Mouse (Mus musculus) CH12.LX (cell line): Measurements from ENCODE around the gene Inpp5e. TPM values are rescaled to one million over a fixed set of nuclear protein-coding genes. Genes with fewer than 3 reads are reported as not detected.

Experiments used
- DNase-seq: peaks from one replicate; pipeline ENCODE4 v3.0.0-alpha.2; 2013; ENCODE audit errors: extremely low read depth
- H3K27ac ChIP-seq: 2 replicates; pipeline ENCODE4 v1.5.1; 2012; ENCODE audit warnings: low read depth, mild to moderate bottlenecking, control low read depth, moderate library complexity; ENCODE audit not compliant: insufficient read depth
- H3K27me3 ChIP-seq: replicated peaks from 2 replicates; pipeline ENCODE3; 2012; ENCODE audit warnings: inconsistent platforms
- H3K36me3 ChIP-seq, 2 experiments: replicated peaks in 1 of 2; 2 replicates each; pipeline versions ENCODE3 to v1.6.1; 2012; ENCODE audit warnings: inconsistent platforms in 1 of 2, low read length in 1 of 2, mild to moderate bottlenecking in 1 of 2, mixed read lengths in 1 of 2, moderate library complexity in 1 of 2; ENCODE audit not compliant: control insufficient read depth in 1 of 2, insufficient read depth in 1 of 2
- H3K4me1 ChIP-seq, 2 experiments: 2 replicates each; pipeline ENCODE4 v1.6.1; 2012; ENCODE audit warnings: inconsistent platforms in 1 of 2, moderate library complexity in 1 of 2; ENCODE audit not compliant: insufficient read depth in 2 of 2, control insufficient read depth in 1 of 2
- H3K4me2 ChIP-seq: 2 replicates; pipeline ENCODE4 v1.6.1; 2012; ENCODE audit warnings: low read depth, mild to moderate bottlenecking, control low read depth; ENCODE audit not compliant: poor library complexity, insufficient read depth, severe bottlenecking
- H3K4me3 ChIP-seq, 3 experiments: fragments of 150-350 bp in 1 of 3; sonication (generic) in 1 of 3; replicated peaks in 1 of 3; 2 replicates each; pipeline versions ENCODE3 to v1.5.1; 2011 to 2012; ENCODE audit warnings: low read depth in 2 of 3, low read length in 2 of 3, mild to moderate bottlenecking in 2 of 3, moderate library complexity in 2 of 3, control low read depth in 1 of 3, improper control_type of control experiment in 1 of 3, inconsistent platforms in 1 of 3, mixed read lengths in 1 of 3; ENCODE audit not compliant: poor library complexity in 1 of 3
- H3K79me2 ChIP-seq: replicated peaks from 2 replicates; pipeline ENCODE4 v1.6.1; 2012; ENCODE audit warnings: mild to moderate bottlenecking, moderate library complexity; ENCODE audit not compliant: control insufficient read depth, poor library complexity, insufficient read depth, severe bottlenecking; ENCODE audit errors: extremely low read depth
- H3K9ac ChIP-seq: 2 replicates; pipeline ENCODE4 v1.6.1; 2012; ENCODE audit warnings: low read depth, mild to moderate bottlenecking, control low read depth, moderate library complexity; ENCODE audit not compliant: insufficient read depth
- H3K9me3 ChIP-seq: replicated peaks from 2 replicates; pipeline ENCODE3; 2012; ENCODE audit warnings: low read length, inconsistent platforms, mixed read lengths
- CHD1 ChIP-seq: IDR thresholded peaks from 2 replicates; pipeline ENCODE4 v1.6.1; 2012; ENCODE audit warnings: low read depth, low read length, improper control_type of control experiment, inconsistent platforms
- CHD2 ChIP-seq: IDR thresholded peaks from 2 replicates; pipeline ENCODE4 v1.6.1; 2011; ENCODE audit warnings: low read length, improper control_type of control experiment
- ELF1 ChIP-seq: IDR thresholded peaks from 2 replicates; pipeline ENCODE4 v1.6.1; 2014; ENCODE audit warnings: low read depth, mild to moderate bottlenecking, inconsistent platforms, low read length, improper control_type of control experiment
- EP300 ChIP-seq: IDR thresholded peaks from 2 replicates; pipeline ENCODE4 v1.6.1; 2011; ENCODE audit warnings: low read length, improper control_type of control experiment
- GABPA ChIP-seq: IDR thresholded peaks from 2 replicates; pipeline ENCODE4 v1.6.1; 2012; ENCODE audit warnings: low read depth, low read length, improper control_type of control experiment, inconsistent platforms; ENCODE audit not compliant: insufficient replicate concordance
- JUN ChIP-seq: IDR thresholded peaks from 2 replicates; pipeline ENCODE4 v1.6.1; 2011; ENCODE audit warnings: low read depth, mild to moderate bottlenecking, low read length, improper control_type of control experiment, moderate library complexity; ENCODE audit not compliant: insufficient read depth
- JUND ChIP-seq: conservative IDR thresholded peaks from 2 replicates; pipeline ENCODE4 v1.6.1; 2011; ENCODE audit warnings: low read depth, low read length, improper control_type of control experiment
- KAT2A ChIP-seq: IDR thresholded peaks from 2 replicates; pipeline ENCODE4 v1.6.1; 2012; ENCODE audit warnings: low read length, improper control_type of control experiment, inconsistent platforms; ENCODE audit not compliant: insufficient replicate concordance
- MAFK ChIP-seq: IDR thresholded peaks from 2 replicates; pipeline ENCODE4 v1.6.1; 2011; ENCODE audit warnings: low read length, improper control_type of control experiment; ENCODE audit not compliant: insufficient replicate concordance
- MAZ ChIP-seq: IDR thresholded peaks from 2 replicates; pipeline ENCODE4 v1.6.1; 2012; ENCODE audit warnings: low read depth, mild to moderate bottlenecking, inconsistent platforms, low read length, improper control_type of control experiment, moderate library complexity
- MEF2A ChIP-seq: IDR thresholded peaks from 2 replicates; pipeline ENCODE4 v1.6.1; 2014; ENCODE audit warnings: low read depth, mild to moderate bottlenecking, inconsistent platforms, low read length, improper control_type of control experiment, borderline replicate concordance
- NELFE ChIP-seq: IDR thresholded peaks from 2 replicates; pipeline ENCODE4 v1.6.1; 2011; ENCODE audit warnings: low read depth, low read length, improper control_type of control experiment
- NRF1 ChIP-seq: IDR thresholded peaks from 2 replicates; pipeline ENCODE4 v1.6.1; 2014; ENCODE audit warnings: low read depth, mild to moderate bottlenecking, inconsistent platforms, low read length, improper control_type of control experiment, moderate library complexity
- PAX5 ChIP-seq: IDR thresholded peaks from 2 replicates; pipeline ENCODE4 v1.6.1; 2012; ENCODE audit warnings: low read length, inconsistent platforms, mixed read lengths
- POLR2AphosphoS2 ChIP-seq: IDR thresholded peaks from 2 replicates; pipeline ENCODE4 v1.6.1; 2011; ENCODE audit warnings: low read depth, low read length, improper control_type of control experiment
- RAD21 ChIP-seq: IDR thresholded peaks from 2 replicates; pipeline ENCODE4 v1.6.1; 2011; ENCODE audit warnings: low read depth, mild to moderate bottlenecking, low read length, improper control_type of control experiment, moderate library complexity
- RCOR1 ChIP-seq: conservative IDR thresholded peaks from 2 replicates; pipeline ENCODE4 v1.6.1; 2012; ENCODE audit warnings: low read depth, mild to moderate bottlenecking, inconsistent platforms, low read length, improper control_type of control experiment
- SIN3A ChIP-seq: IDR thresholded peaks from 2 replicates; pipeline ENCODE4 v1.6.1; 2012; ENCODE audit warnings: low read length, improper control_type of control experiment, inconsistent platforms
- TCF12 ChIP-seq: IDR thresholded peaks from 2 replicates; pipeline ENCODE4 v1.6.1; 2014; ENCODE audit warnings: low read depth, mild to moderate bottlenecking, inconsistent platforms, low read length, improper control_type of control experiment
- UBTF ChIP-seq: IDR thresholded peaks from 2 replicates; pipeline ENCODE4 v1.6.1; 2012; ENCODE audit warnings: low read depth, mild to moderate bottlenecking, inconsistent platforms, low read length, improper control_type of control experiment, moderate library complexity
- ZMIZ1 ChIP-seq: IDR thresholded peaks from 2 replicates; pipeline ENCODE4 v1.6.1; 2012; ENCODE audit warnings: low read depth, mild to moderate bottlenecking, inconsistent platforms, low read length, improper control_type of control experiment
- ZNF384 ChIP-seq: IDR thresholded peaks from 2 replicates; pipeline ENCODE4 v1.6.1; 2012; ENCODE audit warnings: low read depth, low read length, improper control_type of control experiment, inconsistent platforms
- dilution Hi-C: fragments of 300-500 bp; cut with MboI; formaldehyde crosslinking; loops from 2 replicates; pipeline ENCODE4 v1.14.3; 2020; ENCODE audit warnings: low sequenced_read_pairs; ENCODE audit not compliant: extremely low pct_unique_long_range_greater_than_20kb, extremely low pct_ligation_motif_present
- in situ Hi-C: fragments of 300-500 bp; cut with MboI; formaldehyde crosslinking; loops from 3 replicates; pipeline ENCODE4 v1.14.3; 2019; ENCODE audit warnings: low sequenced_read_pairs, low pct_ligation_motif_present, low pct_unique_long_range_greater_than_20kb, mixed read lengths
- polyA plus RNA-seq: library from polyadenylated mRNA; unstranded; fragments of >175 nt; gene quantifications from 2 replicates; pipeline ENCODE4 v1.2.1, GENCODE M21; 2012; ENCODE audit warnings: low read depth; ENCODE audit not compliant: insufficient read length
- total RNA-seq, 2 experiments: library from RNA; depleted of rRNA; stranded (reverse); fragments of 300-350 nt in 1 of 2; fragments of >200 nt in 1 of 2; gene quantifications; 2 replicates each; pipeline ENCODE4 v1.2.3; 2012 to 2014

Gene Inpp5e
- total and polyA plus RNA-seq, 3 experiments: 5.2 to 10.2 (median 9.6) TPM

- H3K36me3 ChIP-seq: peaks cover 82 to 95% of the 10 kb centered on the region in 2 experiments
- no peak overlapping the region for H3K4me3 ChIP-seq
- H3K79me2 ChIP-seq: no peaks in the 10 kb centered on the region
- no peak overlapping the region for H3K9ac ChIP-seq
- no peaks in the 10 kb centered on the region for H3K4me1 ChIP-seq
- dilution Hi-C loops (no loop called here), in situ Hi-C loops (no loop called here)
- no peaks in the 10 kb centered on the region for H3K9me3 ChIP-seq
- no peak overlapping the region for H3K4me2 ChIP-seq
- no peaks in the 10 kb centered on the region for H3K27me3 ChIP-seq
- no peak for DNase-seq
- no peak for TF ChIP-seq POLR2AphosphoS2
- no peak for TF ChIP-seq ZNF384
- TF ChIP-seq MEF2A: no peak
- no peak for TF ChIP-seq PAX5
- no peak for TF ChIP-seq NRF1
- no peak for TF ChIP-seq RAD21
- no peak for TF ChIP-seq MAFK
- TF ChIP-seq, all 38 proteins: peak for 0
- H3K27ac ChIP-seq: no peak overlapping the region
Observed at GRCm38 (mm10) chr2:26424541-26424940, 15.5 kb upstream of the Inpp5e start.

GRCm38 (mm10) chr2:26423086-26423485, 14.1 kb upstream of the Inpp5e start:
- Histone ChIP-seq H3K4me2 (no peak overlapping the region), H3K4me3 (no peak overlapping the region), H3K27ac (no peak overlapping the region), H3K79me2 (no peaks in the 10 kb centered on the region), H3K4me1 (no peaks in the 10 kb centered on the region), H3K9ac (no peak overlapping the region), H3K27me3 (no peaks in the 10 kb centered on the region), H3K9me3 (no peaks in the 10 kb centered on the region), H3K36me3 (peaks cover 76 to 94% of the 10 kb centered on the region in 2 experiments)
- in situ Hi-C loops: no loop called here
- DNase-seq: no peak
- TF ChIP-seq SIN3A: no peak
- TF ChIP-seq KAT2A: no peak
- TF ChIP-seq RCOR1: no peak
- TF ChIP-seq JUND: no peak
- TF ChIP-seq CHD1: no peak
- TF ChIP-seq RAD21: no peak
- no peak for TF ChIP-seq JUN
- TF ChIP-seq ELF1: no peak
- no peak for TF ChIP-seq GABPA
- no peak for TF ChIP-seq TCF12
- TF ChIP-seq UBTF: no peak
- no peak for TF ChIP-seq NELFE
- TF ChIP-seq EP300: no peak
- no peak for TF ChIP-seq ZMIZ1
- no peak for TF ChIP-seq MEF2A
- no peak for TF ChIP-seq MAZ
- TF ChIP-seq CHD2: no peak
- dilution Hi-C loops: no loop called here
